Mouse (Mus musculus): ENCODE measurements around the gene Otud7b. TPM values are rescaled to one million over a fixed set of nuclear protein-coding genes. Genes with fewer than 3 reads are reported as not detected.

The Otud7b gene
- polyA plus RNA-seq, 1 experiment from 2014 or later: 19.2 TPM

GRCm38 (mm10) chr3:96091966-96092365, 12.4 kb upstream of the Otud7b start:
- no peaks in the 10 kb centered on the region for H3K36me3 ChIP-seq
- no peak for DNase-seq (ENCODE audit: low spot score)
- no peaks in the 10 kb centered on the region for H3K9me3 ChIP-seq (replicated peaks)
- no peak overlapping the region for H3K4me3 ChIP-seq
- WGBS: 56% methylated on average over 6 of the region's 6 CpGs
- H3K27ac ChIP-seq: no peak overlapping the region
- no peaks in the 10 kb centered on the region for H3K4me1 ChIP-seq
- no peaks in the 10 kb centered on the region for H3K27me3 ChIP-seq (ENCODE audit: low read depth, poor library complexity, severe bottlenecking)

- H3K4me3 ChIP-seq: no peak overlapping the region
- no peaks in the 10 kb centered on the region for H3K27me3 ChIP-seq (ENCODE audit: low read depth, poor library complexity, severe bottlenecking)
- no peaks in the 10 kb centered on the region for H3K4me1 ChIP-seq
- no peaks in the 10 kb centered on the region for H3K9me3 ChIP-seq (replicated peaks)
- DNase-seq (ENCODE audit: low spot score): no peak
- 74% methylated on average over 13 of the region's 13 CpGs for WGBS
- no peak overlapping the region for H3K27ac ChIP-seq
- H3K36me3 ChIP-seq: no peaks in the 10 kb centered on the region
These were observed 10.8 kb upstream of the Otud7b start for GRCm38 (mm10) chr3:96093509-96093908.

- Histone ChIP-seq H3K4me1 (no peaks in the 10 kb centered on the region), H3K9me3 (replicated peaks) (no peaks in the 10 kb centered on the region), H3K27ac (no peak overlapping the region), H3K36me3 (no peaks in the 10 kb centered on the region), H3K4me3 (no peak overlapping the region), H3K27me3 (ENCODE audit: low read depth, poor library complexity, severe bottlenecking) (no peaks in the 10 kb centered on the region)
- no peak for DNase-seq (ENCODE audit: low spot score)
- WGBS: 88% methylated on average over 13 of the region's 13 CpGs
These were observed 10.1 kb upstream of the Otud7b start for GRCm38 (mm10) chr3:96094203-96094602.

GRCm38 (mm10) chr3:96098168-96098567, 6.2 kb upstream of the Otud7b start:
- no peak overlapping the region for H3K27ac ChIP-seq
- peaks cover 7% of the 10 kb centered on the region for H3K4me1 ChIP-seq
- no peaks in the 10 kb centered on the region for H3K27me3 ChIP-seq (ENCODE audit: low read depth, poor library complexity, severe bottlenecking)
- H3K4me3 ChIP-seq: no peak overlapping the region
- DNase-seq (ENCODE audit: low spot score): no peak
- no peaks in the 10 kb centered on the region for H3K9me3 ChIP-seq (replicated peaks)
- WGBS: 68% methylated on average over 4 of the region's 4 CpGs
- no peaks in the 10 kb centered on the region for H3K36me3 ChIP-seq

GRCm38 (mm10) chr3:96098616-96099267, 5.6 kb upstream of the Otud7b start:
- no peak overlapping the region for H3K4me3 ChIP-seq
- no peak overlapping the region for H3K27ac ChIP-seq
- H3K36me3 ChIP-seq: no peaks in the 10 kb centered on the region
- no peaks in the 10 kb centered on the region for H3K27me3 ChIP-seq (ENCODE audit: low read depth, poor library complexity, severe bottlenecking)
- 65% methylated on average over 7 of the region's 7 CpGs for WGBS
- no peak for DNase-seq (ENCODE audit: low spot score)
- no peaks in the 10 kb centered on the region for H3K9me3 ChIP-seq (replicated peaks)
- H3K4me1 ChIP-seq: peaks cover 8% of the 10 kb centered on the region

GRCm38 (mm10) chr3:96102100-96102872, 2.0 kb upstream of the Otud7b start:
- H3K4me1 ChIP-seq: peaks cover 22% of the 10 kb centered on the region
- H3K4me3 ChIP-seq: peak overlapping the region; percentile 33
- WGBS: 23% methylated on average over 14 of the region's 14 CpGs
- H3K9me3 ChIP-seq (replicated peaks): no peaks in the 10 kb centered on the region
- H3K27ac ChIP-seq: peak overlapping the region; percentile 44
- no peaks in the 10 kb centered on the region for H3K36me3 ChIP-seq
- no peaks in the 10 kb centered on the region for H3K27me3 ChIP-seq (ENCODE audit: low read depth, poor library complexity, severe bottlenecking)
- DNase-seq (ENCODE audit: low spot score): peak; percentile 62

GRCm38 (mm10) chr3:96103901-96104260, 446 bp upstream of the Otud7b start:
- H3K4me1 ChIP-seq: peaks cover 22% of the 10 kb centered on the region
- no peak for DNase-seq (ENCODE audit: low spot score)
- peak overlapping the region; percentile 96 for H3K27ac ChIP-seq
- H3K36me3 ChIP-seq: peaks cover 5% of the 10 kb centered on the region; the same call in 1 of the 2 replicates
- WGBS: 6% methylated on average over 8 of the region's 8 CpGs
- H3K27me3 ChIP-seq (ENCODE audit: low read depth, poor library complexity, severe bottlenecking): no peaks in the 10 kb centered on the region
- H3K4me3 ChIP-seq: peak overlapping the region; percentile 92
- H3K9me3 ChIP-seq (replicated peaks): no peaks in the 10 kb centered on the region

GRCm38 (mm10) chr3:96105232-96105747, 963 bp downstream of the Otud7b start:
- Histone ChIP-seq H3K4me1 (peaks cover 22% of the 10 kb centered on the region), H3K9me3 (replicated peaks) (no peaks in the 10 kb centered on the region), H3K27me3 (ENCODE audit: low read depth, poor library complexity, severe bottlenecking) (no peaks in the 10 kb centered on the region), H3K27ac (peak overlapping the region; percentile 96), H3K36me3 (peaks cover 10% of the 10 kb centered on the region; the same call in 1 of the 2 replicates), H3K4me3 (peak overlapping the region; percentile 92)
- WGBS: 10% methylated on average over 10 of the region's 10 CpGs
- no peak for DNase-seq (ENCODE audit: low spot score)

GRCm38 (mm10) chr3:96106151-96106550, 1.8 kb downstream of the Otud7b start:
- no peaks in the 10 kb centered on the region for H3K27me3 ChIP-seq (ENCODE audit: low read depth, poor library complexity, severe bottlenecking)
- no peak overlapping the region for H3K27ac ChIP-seq
- 90% methylated on average over 4 of the region's 4 CpGs for WGBS
- no peak for DNase-seq (ENCODE audit: low spot score)
- no peak overlapping the region for H3K4me3 ChIP-seq
- H3K36me3 ChIP-seq: peaks cover 10% of the 10 kb centered on the region; the same call in 1 of the 2 replicates
- no peaks in the 10 kb centered on the region for H3K9me3 ChIP-seq (replicated peaks)
- H3K4me1 ChIP-seq: peaks cover 22% of the 10 kb centered on the region

- 89% methylated on average over 3 of the region's 3 CpGs for WGBS
- H3K9me3 ChIP-seq (replicated peaks): no peaks in the 10 kb centered on the region
These were observed 4.0 kb downstream of the Otud7b start for GRCm38 (mm10) chr3:96108315-96108714.

GRCm38 (mm10) chr3:96113251-96113650, 8.9 kb downstream of the Otud7b start:
- Histone ChIP-seq H3K36me3 (peaks cover 10% of the 10 kb centered on the region; the same call in 1 of the 2 replicates), H3K4me1 (no peaks in the 10 kb centered on the region), H3K27me3 (ENCODE audit: low read depth, poor library complexity, severe bottlenecking) (no peaks in the 10 kb centered on the region), H3K27ac (no peak overlapping the region), H3K4me3 (no peak overlapping the region), H3K9me3 (replicated peaks) (no peaks in the 10 kb centered on the region)
- WGBS: 62% methylated on average over 3 of the region's 3 CpGs
- DNase-seq (ENCODE audit: low spot score): no peak

More at GRCm38 (mm10) chr3:96108315-96108714, 4.0 kb downstream of the Otud7b start:
- Histone ChIP-seq H3K4me3 (no peak overlapping the region), H3K27me3 (ENCODE audit: low read depth, poor library complexity, severe bottlenecking) (no peaks in the 10 kb centered on the region), H3K27ac (no peak overlapping the region), H3K36me3 (peaks cover 12% of the 10 kb centered on the region; the same call in 1 of the 2 replicates), H3K4me1 (peaks cover 14% of the 10 kb centered on the region)
- no peak for DNase-seq (ENCODE audit: low spot score)

- Histone ChIP-seq H3K9me3 (replicated peaks) (no peaks in the 10 kb centered on the region), H3K36me3 (no peaks in the 10 kb centered on the region), H3K4me1 (no peaks in the 10 kb centered on the region), H3K4me3 (no peak overlapping the region), H3K27me3 (ENCODE audit: low read depth, poor library complexity, severe bottlenecking) (no peaks in the 10 kb centered on the region), H3K27ac (no peak overlapping the region)
- no peak for DNase-seq (ENCODE audit: low spot score)
- WGBS: 91% methylated on average over 2 of the region's 2 CpGs
These were observed 13.8 kb downstream of the Otud7b start for GRCm38 (mm10) chr3:96118142-96118541.

GRCm38 (mm10) chr3:96118702-96119101, 14.4 kb downstream of the Otud7b start:
- Histone ChIP-seq H3K27ac (no peak overlapping the region), H3K9me3 (replicated peaks) (no peaks in the 10 kb centered on the region), H3K4me3 (no peak overlapping the region), H3K27me3 (ENCODE audit: low read depth, poor library complexity, severe bottlenecking) (no peaks in the 10 kb centered on the region), H3K4me1 (no peaks in the 10 kb centered on the region), H3K36me3 (no peaks in the 10 kb centered on the region)
- DNase-seq (ENCODE audit: low spot score): no peak
- 93% methylated on average over 2 of the region's 2 CpGs for WGBS
